Mouse (Mus musculus) retina, embryonic 14.5 days (tissue): ENCODE measurements at regions not wholly inside any gene's neighbourhood (a gene's known extent, or its start where the extent isn't known, plus 50 kb on each side); places are given as distances from the start of the nearest gene placed in this dataset.

Experiments
- DNase-seq: peaks from one replicate; pipeline ENCODE4 v3.0.0-alpha.2; 2015; ENCODE audit warnings: low spot score

GRCm38 (mm10) chr3:121618561-121618960 is 52.0 kb upstream of the 4930432M17Rik start:
- no peak for DNase-seq

GRCm38 (mm10) chr3:121618161-121618560 is 52.4 kb upstream of the 4930432M17Rik start:
- no peak for DNase-seq

- no peak for DNase-seq
Measured at GRCm38 (mm10) chr3:121617351-121617750, 53.2 kb upstream of the 4930432M17Rik start.

GRCm38 (mm10) chr3:121616075-121616474 is 54.5 kb upstream of the 4930432M17Rik start:
- no peak for DNase-seq

GRCm38 (mm10) chr3:121614741-121615140 is 55.8 kb upstream of the 4930432M17Rik start:
- no peak for DNase-seq

- DNase-seq: no peak
Measured at GRCm38 (mm10) chr3:121613224-121613623, 57.3 kb upstream of the 4930432M17Rik start.

- no peak for DNase-seq
Measured at GRCm38 (mm10) chr3:121609845-121610244, 60.7 kb upstream of the 4930432M17Rik start.

GRCm38 (mm10) chr3:121609090-121609489 is 61.5 kb upstream of the 4930432M17Rik start:
- no peak for DNase-seq

- DNase-seq: no peak
Measured at GRCm38 (mm10) chr3:121604737-121605136, 65.8 kb upstream of the 4930432M17Rik start.

GRCm38 (mm10) chr3:121604081-121604480 is 66.5 kb upstream of the 4930432M17Rik start:
- no peak for DNase-seq

GRCm38 (mm10) chr3:121602826-121603370 is 67.7 kb upstream of the 4930432M17Rik start:
- DNase-seq: no peak

GRCm38 (mm10) chr3:121602082-121602561 is 68.4 kb upstream of the 4930432M17Rik start:
- DNase-seq: peak; percentile 46

- DNase-seq: no peak
Measured at GRCm38 (mm10) chr3:121600841-121601240, 68.6 kb upstream of the Slc44a3 start.

GRCm38 (mm10) chr3:121600388-121600787 is 68.2 kb upstream of the Slc44a3 start:
- no peak for DNase-seq

GRCm38 (mm10) chr3:121597988-121598387 is 65.8 kb upstream of the Slc44a3 start:
- no peak for DNase-seq

GRCm38 (mm10) chr3:121597203-121597602 is 65.0 kb upstream of the Slc44a3 start:
- DNase-seq: no peak

- DNase-seq: no peak
Measured at GRCm38 (mm10) chr3:121594580-121594979, 62.4 kb upstream of the Slc44a3 start.

GRCm38 (mm10) chr3:121593598-121594117 is 61.5 kb upstream of the Slc44a3 start:
- no peak for DNase-seq

- no peak for DNase-seq
Measured at GRCm38 (mm10) chr3:121593143-121593542, 60.9 kb upstream of the Slc44a3 start.

- DNase-seq: no peak
Measured at GRCm38 (mm10) chr3:121589494-121589885, 57.3 kb upstream of the Slc44a3 start.

GRCm38 (mm10) chr3:121588737-121589493 is 56.7 kb upstream of the Slc44a3 start:
- DNase-seq: peak; percentile 19

- no peak for DNase-seq
Measured at GRCm38 (mm10) chr3:121585306-121585705, 53.1 kb upstream of the Slc44a3 start.

GRCm38 (mm10) chr3:121584736-121585151 is 52.5 kb upstream of the Slc44a3 start:
- DNase-seq: no peak
